Mouse (Mus musculus): Measurements from ENCODE around the gene Nat8f1. TPM values are rescaled to one million over a fixed set of nuclear protein-coding genes. Genes with fewer than 3 reads are reported as not detected.
"Not testable (repeated sequence)": the region's sequence is repeated elsewhere in the genome, so short reads cannot be mapped to it uniquely, and the experiment has no call there.

Nat8f1 gene
- polyA plus RNA-seq, 1 experiment = 3.8 TPM

DNA sequence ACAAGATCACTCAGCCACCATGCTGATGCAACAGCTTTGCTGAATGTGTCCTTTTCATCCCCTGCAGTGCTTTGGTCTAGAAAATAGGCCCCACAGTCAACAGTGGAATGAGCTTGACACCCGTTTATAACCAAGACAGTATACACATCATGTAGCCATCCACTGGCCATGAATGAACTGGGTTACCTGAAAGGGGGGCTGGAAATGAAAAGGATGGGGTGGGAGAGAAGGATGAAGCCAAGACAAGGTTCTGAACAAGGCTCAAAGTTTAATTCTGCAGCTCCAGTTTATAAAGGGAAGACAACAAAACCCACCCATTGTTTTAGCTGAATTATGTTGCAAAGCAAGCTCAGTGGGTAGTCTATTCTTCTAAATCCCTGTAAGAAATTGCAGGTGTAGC lies 31.2 kb downstream of the Nat8f1 start:
- H3K4me2 ChIP-seq (ENCODE audit: low read depth) = no peak overlapping the region
- H3K79me2 ChIP-seq (ENCODE audit: control insufficient read depth, insufficient read depth) = no peaks in the 10 kb centered on the region
- H3K4me3 ChIP-seq = no peak overlapping the region
- no peaks in the 10 kb centered on the region for H3K27me3 ChIP-seq (ENCODE audit: control insufficient read depth, insufficient read depth, insufficient read length)
- no peak overlapping the region for H3ac ChIP-seq (ENCODE audit: control insufficient read depth, insufficient read length)
- TF ChIP-seq TCF3 (IDR thresholded peaks at IDR 0.05; ENCODE audit: insufficient read length, low read depth) = no peak
- TF ChIP-seq POLR2AphosphoS2 (IDR thresholded peaks at IDR 0.05; ENCODE audit: insufficient read length, low read depth) = no peak
- TF ChIP-seq MAX (IDR thresholded peaks at IDR 0.05; ENCODE audit: low read depth) = no peak
- TF ChIP-seq POLR2A (IDR thresholded peaks at IDR 0.05; ENCODE audit: insufficient read length, low read depth) = no peak
- no peak for TF ChIP-seq REST (IDR thresholded peaks at IDR 0.05; ENCODE audit: insufficient read depth, insufficient read length)
- TF ChIP-seq TCF12 (IDR thresholded peaks at IDR 0.05; ENCODE audit: insufficient read depth, poor library complexity, severe bottlenecking) = no peak
- TF ChIP-seq USF1 (IDR thresholded peaks at IDR 0.05; ENCODE audit: low read depth) = no peak
- H3K36me3 ChIP-seq (ENCODE audit: control insufficient read depth, insufficient read depth) = no peaks in the 10 kb centered on the region

DNA sequence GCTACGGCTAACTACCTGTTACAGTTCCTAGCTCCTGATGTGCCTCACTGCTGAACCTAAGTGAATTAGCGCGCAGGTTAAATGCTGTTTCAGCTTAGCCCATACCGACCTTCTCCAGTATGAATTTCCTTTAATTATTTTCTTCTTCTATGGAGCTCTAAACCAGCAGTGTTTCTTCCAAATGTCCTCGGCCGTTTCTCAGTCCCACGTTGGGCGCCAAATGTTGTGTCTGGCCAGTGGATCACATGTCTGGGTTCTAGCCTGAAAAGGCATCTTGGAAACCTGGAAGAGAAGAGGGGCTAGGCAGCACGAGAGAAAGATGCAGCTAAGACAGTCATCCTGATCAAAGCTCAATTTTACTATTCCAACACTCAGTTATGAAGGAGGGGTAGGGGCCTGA lies 32.2 kb downstream of the Nat8f1 start:
- H3K27me3 ChIP-seq (ENCODE audit: control insufficient read depth, insufficient read depth, insufficient read length); H3ac ChIP-seq (ENCODE audit: control insufficient read depth, insufficient read length); H3K4me3 ChIP-seq; H3K36me3 ChIP-seq (ENCODE audit: control insufficient read depth, insufficient read depth); H3K79me2 ChIP-seq (ENCODE audit: control insufficient read depth, insufficient read depth); H3K4me2 ChIP-seq (ENCODE audit: low read depth): not testable (repeated sequence)

DNA sequence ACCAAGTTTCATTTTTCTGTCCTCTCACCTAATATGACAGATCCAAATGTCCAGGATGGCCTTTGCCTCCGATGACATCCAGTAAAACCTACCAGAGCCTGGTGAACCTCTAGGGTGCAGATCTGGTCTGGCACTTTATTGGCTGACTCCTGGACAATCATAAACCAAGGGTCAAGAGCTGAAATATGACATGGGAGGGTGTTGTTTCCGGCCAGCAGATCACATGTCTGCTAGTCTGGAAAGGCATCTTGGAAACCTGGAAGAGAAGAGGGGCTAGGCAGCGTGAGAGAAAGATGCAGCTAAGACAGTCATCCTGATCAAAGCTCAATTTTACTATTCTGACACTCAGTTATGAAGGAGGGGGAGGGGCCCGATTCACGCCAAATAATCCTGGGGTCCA lies 46.5 kb downstream of the Nat8f1 start, which contains the start of gene Nat8f2:
Gene Nat8f2, minus strand, starts transcription at position 153 of the 400 bp plus-strand sequence.
- H3K27me3 ChIP-seq (ENCODE audit: control insufficient read depth, insufficient read depth, insufficient read length); H3K4me3 ChIP-seq; H3K4me2 ChIP-seq (ENCODE audit: low read depth); H3K36me3 ChIP-seq (ENCODE audit: control insufficient read depth, insufficient read depth); H3ac ChIP-seq (ENCODE audit: control insufficient read depth, insufficient read length); H3K79me2 ChIP-seq (ENCODE audit: control insufficient read depth, insufficient read depth): not testable (repeated sequence)

DNA sequence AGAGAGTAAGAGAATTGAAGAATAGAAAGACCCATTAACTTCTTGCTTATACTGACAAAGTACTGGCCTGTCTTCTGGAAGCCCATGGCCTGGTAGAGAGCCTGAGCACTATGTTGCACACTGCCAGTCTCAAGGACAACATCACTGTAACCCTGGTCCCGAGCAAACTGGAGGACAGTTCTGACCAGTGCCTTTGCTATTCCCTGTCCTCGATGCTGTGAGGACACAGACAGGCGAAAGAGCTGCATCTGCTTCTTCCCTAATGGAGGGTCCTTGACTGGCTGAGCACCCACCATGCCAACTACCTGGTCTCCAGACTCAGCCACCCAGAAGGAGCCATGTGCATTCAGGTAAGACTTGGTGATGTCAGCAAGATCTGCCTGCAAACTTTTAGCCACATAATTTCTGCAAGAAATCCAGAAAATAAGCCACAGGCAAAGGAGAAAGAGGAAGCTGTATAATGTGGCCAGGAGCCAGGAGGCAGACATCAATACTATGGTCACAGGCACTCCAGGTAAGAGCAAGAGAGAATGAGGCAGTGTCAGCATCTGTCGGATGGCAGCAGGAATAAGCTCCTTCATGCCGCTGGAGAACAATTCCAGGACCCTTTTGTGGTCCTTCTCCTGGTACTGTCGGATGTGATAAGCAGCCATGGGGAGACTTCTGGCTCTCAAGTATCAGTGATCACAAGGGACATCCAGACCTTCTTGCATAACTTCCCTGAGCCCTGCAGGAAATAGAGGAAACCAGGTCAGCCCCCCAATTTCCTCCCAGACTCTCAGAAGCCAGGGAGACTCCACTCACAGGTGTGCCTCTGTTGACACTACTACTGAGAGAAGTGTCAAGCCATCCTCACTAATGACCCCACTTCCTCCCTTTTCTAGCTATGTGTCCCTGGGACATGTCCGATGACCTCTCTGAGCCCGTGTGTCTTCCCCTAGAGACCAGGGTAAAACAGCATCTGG lies 47.5 kb downstream of the Nat8f1 start:
- Histone ChIP-seq H3K36me3 (ENCODE audit: control insufficient read depth, insufficient read depth) (no peaks in the 10 kb centered on the region), H3K79me2 (ENCODE audit: control insufficient read depth, insufficient read depth) (no peaks in the 10 kb centered on the region), H3ac (ENCODE audit: control insufficient read depth, insufficient read length) (no peak overlapping the region), H3K27me3 (ENCODE audit: control insufficient read depth, insufficient read depth, insufficient read length) (peaks cover 8% of the 10 kb centered on the region), H3K4me2 (ENCODE audit: low read depth) (no peak overlapping the region), H3K4me3 (no peak overlapping the region)
- TF ChIP-seq USF1 (IDR thresholded peaks at IDR 0.05; ENCODE audit: low read depth) (no peak), MAX (IDR thresholded peaks at IDR 0.05; ENCODE audit: low read depth) (no peak)

DNA sequence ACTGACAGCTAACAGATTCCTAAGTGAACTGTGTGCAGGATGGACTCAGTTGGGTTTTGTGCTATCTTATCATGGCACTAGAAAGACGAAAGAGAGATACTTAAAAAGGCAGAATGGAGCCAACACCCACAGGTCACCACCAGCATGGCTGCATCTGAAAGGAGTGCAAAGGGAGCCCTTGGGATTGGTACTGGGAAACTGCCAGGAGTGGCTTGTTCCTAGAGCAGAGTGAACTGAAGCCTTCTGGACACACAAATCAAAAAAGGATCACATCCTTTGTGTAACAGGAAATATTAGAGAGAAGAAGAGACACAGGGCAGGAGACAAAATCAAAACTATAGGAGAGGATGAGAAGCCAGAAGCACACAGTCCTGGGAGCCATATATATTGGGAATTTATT lies 48.5 kb downstream of the Nat8f1 start:
- H3K79me2 ChIP-seq (ENCODE audit: control insufficient read depth, insufficient read depth); H3K36me3 ChIP-seq (ENCODE audit: control insufficient read depth, insufficient read depth); H3K27me3 ChIP-seq (ENCODE audit: control insufficient read depth, insufficient read depth, insufficient read length); H3ac ChIP-seq (ENCODE audit: control insufficient read depth, insufficient read length); H3K4me3 ChIP-seq; H3K4me2 ChIP-seq (ENCODE audit: low read depth): not testable (repeated sequence)

DNA sequence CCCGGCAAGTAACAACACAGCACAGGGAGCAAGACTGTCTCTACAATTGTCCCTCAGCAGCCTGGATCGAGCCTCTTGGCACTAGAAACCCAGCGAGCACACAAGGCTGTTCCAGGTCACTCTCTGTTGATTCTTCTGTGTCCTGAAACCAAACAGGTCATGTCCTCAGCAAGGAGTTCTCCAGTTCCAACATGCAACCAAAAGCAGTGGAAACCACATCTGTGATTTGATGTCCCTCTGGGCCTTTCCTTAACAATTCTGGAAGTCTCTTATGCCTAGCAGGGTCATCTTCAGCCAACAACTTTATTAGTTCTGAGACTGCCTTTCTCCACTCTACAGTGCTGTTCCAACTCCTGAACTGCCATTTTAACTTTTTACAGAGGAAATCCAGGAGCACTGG lies 49.3 kb downstream of the Nat8f1 start:
- not testable (repeated sequence) for H3K4me2 ChIP-seq (ENCODE audit: low read depth); H3K36me3 ChIP-seq (ENCODE audit: control insufficient read depth, insufficient read depth); H3K79me2 ChIP-seq (ENCODE audit: control insufficient read depth, insufficient read depth); H3K27me3 ChIP-seq (ENCODE audit: control insufficient read depth, insufficient read depth, insufficient read length); H3K4me3 ChIP-seq; H3ac ChIP-seq (ENCODE audit: control insufficient read depth, insufficient read length)

DNA sequence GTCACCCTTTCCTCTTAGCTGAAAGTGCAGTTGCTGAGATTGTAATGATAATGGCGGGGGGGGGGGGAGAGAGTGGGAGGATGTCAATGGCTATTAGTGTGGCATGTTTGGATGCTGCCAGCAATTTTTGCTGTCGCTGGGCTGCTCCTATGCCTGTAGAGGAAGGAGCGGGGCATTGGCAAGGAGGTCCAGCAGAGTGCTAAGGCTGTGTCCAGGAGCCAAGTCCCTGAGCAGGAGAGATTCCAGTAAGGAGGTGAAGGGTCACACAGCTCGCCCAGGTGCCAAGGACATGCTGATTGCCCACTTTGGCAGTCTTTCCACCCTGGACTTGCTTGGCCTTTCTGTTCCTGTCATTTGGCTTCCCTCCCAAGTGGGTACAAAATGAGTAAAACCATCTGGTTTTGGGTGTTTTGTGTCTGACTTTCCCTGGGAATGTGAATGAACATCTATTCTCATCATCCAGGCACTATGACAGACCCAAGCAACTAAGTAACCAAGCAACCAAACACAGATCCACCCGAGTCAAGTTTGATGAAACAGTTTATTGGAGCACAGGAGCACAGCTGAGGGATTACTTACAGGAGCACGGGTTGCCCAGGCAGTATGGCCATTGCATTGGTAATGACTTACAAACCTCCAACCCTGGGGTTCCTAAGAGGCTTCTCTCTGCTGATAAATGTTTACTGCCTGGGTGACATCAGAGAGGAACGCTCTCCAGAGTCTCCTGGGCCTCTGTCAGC lies 50.4 kb downstream of the Nat8f1 start:
- peaks cover 21% of the 10 kb centered on the region for H3K27me3 ChIP-seq (ENCODE audit: control insufficient read depth, insufficient read depth, insufficient read length)

More for the DNA sequence above, 50.4 kb downstream of the Nat8f1 start:
- not testable (repeated sequence) for H3K4me3 ChIP-seq; H3K36me3 ChIP-seq (ENCODE audit: control insufficient read depth, insufficient read depth); H3K4me2 ChIP-seq (ENCODE audit: low read depth); H3ac ChIP-seq (ENCODE audit: control insufficient read depth, insufficient read length); H3K79me2 ChIP-seq (ENCODE audit: control insufficient read depth, insufficient read depth)
